Mouse (Mus musculus) gastrocnemius, postnatal 14 days (tissue): ENCODE measurements around the gene Pyurf. TPM values are rescaled to one million over a fixed set of nuclear protein-coding genes. Genes with fewer than 3 reads are reported as not detected.
A peak's percentile ranks its signal among the peaks of the same experiment; 100 is the strongest.

Experiments
- DNase-seq: peaks from one replicate; pipeline ENCODE4 v3.0.0; 2021; ENCODE audit warnings: mixed read lengths
- intact Hi-C: fragments of 180-260 bp; cut with DNase I; formaldehyde crosslinking; loops from one replicate; pipeline ENCODE4 v1.15.1; 2025; ENCODE audit warnings: low total_unique reads
- long read RNA-seq, 2 experiments: library from polyadenylated mRNA; stranded (forward); transcript quantifications; one replicate each; pipeline ENCODE4 v2.0.0; 2021
- total RNA-seq, 2 experiments: library from RNA; stranded (reverse); gene quantifications; 2 replicates each; pipeline ENCODE4 v1.2.3; 2021

The Pyurf gene
- total RNA-seq = 10 to 100 TPM; 14.2 to 14.4 TPM
- long read RNA-seq, experiment 1, transcript Pyurf-201 (2 exons, 3,573 nt) = major isoform, 71 of 72 reads
- long read RNA-seq, experiment 1, partial matches to known transcripts = 0 of 72 reads
- long read RNA-seq, experiment 1, other reads (novel, unspliced or antisense) = 1 of 72 reads
- long read RNA-seq, experiment 2, transcript Pyurf-201 (2 exons, 3,573 nt) = major isoform, 81 of 81 reads
- long read RNA-seq, experiment 2, partial matches to known transcripts = 0 of 81 reads
- long read RNA-seq, experiment 2, other reads (novel, unspliced or antisense) = 0 of 81 reads

DNA sequence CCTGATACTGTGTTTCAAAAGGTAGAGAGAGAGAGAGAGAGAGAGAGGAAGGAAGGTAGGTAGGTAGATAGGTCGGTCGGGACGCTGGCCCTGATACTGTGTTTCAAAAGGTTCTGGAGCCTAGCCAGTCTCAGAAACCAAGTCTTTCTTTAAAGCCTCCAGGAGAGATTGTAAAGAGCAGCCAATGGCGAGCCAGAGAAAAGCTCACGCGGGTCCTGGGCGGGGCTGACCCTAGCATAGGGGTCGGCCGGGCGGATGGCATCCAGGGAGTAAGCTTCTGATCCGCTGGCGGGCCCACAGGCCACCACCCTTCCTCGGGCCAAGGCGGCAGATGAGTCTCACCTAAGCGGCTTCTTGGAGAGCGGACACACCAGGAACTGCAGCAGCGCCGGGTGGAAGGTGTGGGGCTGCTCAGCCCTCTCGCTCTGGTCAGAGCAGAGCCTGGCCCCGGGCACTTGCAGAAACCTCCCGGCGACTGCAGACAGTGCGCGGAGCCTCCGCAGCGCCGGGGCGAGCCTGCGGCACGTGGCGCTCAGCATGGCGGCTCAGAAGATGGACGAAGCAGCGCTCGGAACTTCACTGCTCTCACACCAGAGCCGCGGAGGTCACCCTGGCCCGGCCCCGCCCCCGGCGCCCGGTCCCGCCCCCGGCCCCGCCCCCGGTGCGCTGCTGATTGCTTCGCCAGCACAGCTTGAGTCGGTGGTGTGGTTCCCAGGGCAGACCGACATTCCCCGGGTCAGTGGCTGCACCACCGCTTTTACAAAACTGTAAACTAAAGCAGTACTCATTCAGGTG is at the start of gene Pyurf:
TSS of gene Pyurf (minus strand) at position 612 of the 795 bp plus-strand sequence.
- intact Hi-C loops = no loop called here
- DNase-seq = peak; percentile 88

- no peak for DNase-seq
- intact Hi-C loops = no loop called here
These were observed 29.5 kb upstream of the Pyurf start for GRCm38 (mm10) chr6:57721347-57721746.

- intact Hi-C loops = no loop called here
- no peak for DNase-seq
These were observed 19.8 kb upstream of the Pyurf start for GRCm38 (mm10) chr6:57711726-57712125.

GRCm38 (mm10) chr6:57706721-57707120 is 14.8 kb upstream of the Pyurf start:
- DNase-seq = no peak
- intact Hi-C loops = no loop called here

DNA sequence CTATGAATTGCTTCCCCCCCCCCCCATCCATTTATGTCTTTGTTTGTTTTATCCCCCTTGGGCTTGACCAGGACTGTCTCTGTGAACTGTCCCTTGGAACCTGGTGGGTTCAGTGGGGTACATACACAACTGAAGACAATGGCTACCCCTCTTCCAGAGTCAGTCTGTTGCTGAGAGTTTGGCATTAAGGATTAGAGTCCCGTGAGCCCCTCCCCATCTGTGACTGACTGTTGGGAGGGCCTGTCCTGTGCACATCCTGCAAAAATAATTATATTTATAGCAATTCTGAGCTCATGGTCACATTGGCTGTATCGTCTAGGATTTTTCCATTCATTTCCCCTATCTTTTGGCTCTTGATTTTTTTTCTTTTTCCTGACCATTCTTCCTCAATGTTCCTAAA is 11.8 kb upstream of the Pyurf start:
- intact Hi-C loops = no loop called here
- no peak for DNase-seq

DNA sequence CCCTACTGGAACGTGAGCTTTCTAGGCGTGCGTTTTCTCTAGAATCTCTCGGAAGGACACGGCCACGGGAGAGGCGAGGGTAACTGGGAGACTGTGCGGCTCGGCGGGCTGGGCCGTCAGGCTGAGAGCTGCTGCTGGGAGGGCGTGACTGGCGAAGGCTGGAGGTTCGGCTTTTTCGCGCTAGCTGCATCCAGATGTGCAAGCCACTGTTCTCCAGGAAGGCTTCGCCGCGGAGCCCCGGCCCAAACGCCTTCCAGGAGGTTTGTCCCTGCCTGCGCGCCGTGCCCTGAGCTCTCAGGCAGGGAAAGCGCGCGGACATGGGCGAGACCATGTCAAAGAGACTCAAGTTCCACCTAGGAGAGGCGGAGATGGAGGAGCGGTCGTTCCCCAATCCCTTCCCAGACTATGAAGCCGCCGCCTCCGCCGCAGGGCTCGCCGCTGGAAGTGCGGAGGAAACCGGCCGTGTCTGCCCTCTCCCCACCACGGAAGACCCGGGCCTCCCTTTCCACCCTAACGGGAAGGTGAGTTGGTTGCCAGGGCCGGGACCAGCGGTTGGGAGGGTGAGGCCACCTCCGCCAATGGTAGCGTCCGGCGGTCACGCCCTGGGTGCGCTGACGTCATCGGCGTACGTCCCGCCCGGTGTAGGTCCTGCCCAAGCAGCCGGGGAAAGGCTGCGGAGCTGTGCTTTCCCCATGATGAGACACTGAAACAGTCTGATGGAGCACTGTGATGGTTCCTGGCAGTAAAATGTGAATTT is 11.0 kb upstream of the Pyurf start:
- intact Hi-C loops = no loop called here
- peak; percentile 94 for DNase-seq

DNA sequence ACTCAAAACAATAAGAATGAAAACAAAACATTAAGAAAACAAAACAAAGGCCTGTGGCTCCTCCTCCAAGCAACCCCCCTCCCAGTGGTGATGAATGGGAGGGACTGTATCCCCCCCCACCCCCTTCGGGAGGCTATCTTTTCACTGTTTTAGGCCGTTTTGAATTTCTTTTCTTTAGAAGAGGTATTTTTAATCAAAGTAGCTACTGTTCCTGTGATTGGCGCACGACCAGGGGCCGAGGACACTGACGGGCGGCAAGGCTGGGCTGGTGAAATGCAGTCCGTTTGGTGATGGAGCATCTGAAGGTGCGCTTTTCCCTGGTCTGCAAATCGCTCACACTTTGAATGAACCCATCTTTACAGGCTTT is 10.5 kb upstream of the Pyurf start, which contains the start of gene Lancl2:
TSS of gene Lancl2 (plus strand) at position 165 of the 367 bp plus-strand sequence.
- DNase-seq = peak; percentile 15
- intact Hi-C loops = no loop called here

- intact Hi-C loops = no loop called here
- no peak for DNase-seq
These were observed 9.8 kb upstream of the Pyurf start for GRCm38 (mm10) chr6:57701686-57702085.

- DNase-seq = no peak
- intact Hi-C loops = no loop called here
These were observed 1.2 kb upstream of the Pyurf start for GRCm38 (mm10) chr6:57693116-57693515.

- intact Hi-C loops = no loop called here
- no peak for DNase-seq
These were observed 7.7 kb downstream of the Pyurf start for GRCm38 (mm10) chr6:57684156-57684555.

- no peak for DNase-seq
- intact Hi-C loops = no loop called here
These were observed 30.6 kb downstream of the Pyurf start for GRCm38 (mm10) chr6:57661295-57661694.

DNA sequence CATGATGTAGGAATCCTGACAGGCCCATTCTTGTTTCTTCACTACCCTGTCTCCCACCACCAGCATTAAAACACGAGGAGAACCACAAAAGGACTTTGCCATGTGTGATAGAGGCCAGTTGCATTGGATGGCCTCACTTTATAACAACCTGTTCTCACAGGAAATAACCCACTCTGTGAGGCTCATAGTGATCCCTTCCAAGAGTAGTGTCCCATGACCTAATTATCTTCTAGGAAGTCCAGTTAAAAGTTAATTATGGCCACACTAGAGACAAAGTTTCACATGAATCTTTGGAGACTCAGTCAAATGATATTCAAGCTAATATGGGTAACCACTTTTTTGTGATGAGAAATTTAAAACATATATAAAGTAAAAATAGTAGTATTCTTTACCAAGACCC is 44.6 kb downstream of the Pyurf start:
- intact Hi-C loops = no loop called here
- DNase-seq = no peak

DNA sequence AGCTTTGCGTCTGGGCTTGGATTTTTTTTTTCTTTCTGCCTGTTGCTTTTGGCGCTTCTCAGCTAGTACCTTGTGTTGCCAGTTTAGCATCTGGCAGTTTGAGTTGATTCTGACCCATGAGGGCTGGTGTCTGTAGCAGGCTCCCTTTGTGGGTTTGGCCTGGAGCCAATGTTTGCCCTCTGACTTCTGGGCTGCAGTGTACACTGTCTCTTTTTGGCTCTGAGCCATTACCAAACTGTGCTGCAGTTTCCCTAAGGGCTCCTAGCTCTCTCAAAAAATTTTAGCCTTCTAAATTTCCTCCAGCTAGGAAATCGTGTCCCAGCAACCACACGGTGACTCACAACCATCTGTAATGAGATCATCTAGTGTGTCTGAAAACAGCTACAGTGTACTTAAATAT is 50.1 kb downstream of the Pyurf start:
- peak; percentile 33 for DNase-seq
- intact Hi-C loops = no loop called here

- intact Hi-C loops = no loop called here
- DNase-seq = no peak
These were observed 52.3 kb downstream of the Pyurf start for GRCm38 (mm10) chr6:57639531-57639930.

Other genes with a start within 250 kb of the Pyurf start
- 10 to 100 TPM in 1 of 2 experiments, 1 to 10 TPM in 1; 8.9 to 12.1 TPM for gene Ppm1k, start 156.6 kb downstream of the Pyurf start, total RNA-seq
- under 1 TPM; 0.55 to 0.73 TPM for gene Herc6, start 111.1 kb downstream of the Pyurf start, total RNA-seq
- gene Lancl2, start 10.5 kb upstream of the Pyurf start, total RNA-seq = 10 to 100 TPM; 10.8 to 11.9 TPM
- 1 to 10 TPM; 5.2 to 7.2 TPM for gene Vopp1, start 133.1 kb upstream of the Pyurf start, total RNA-seq
- gene Vmn1r21, start 158.3 kb upstream of the Pyurf start, total RNA-seq = not detected
- not detected for gene Vmn1r22, start 215.9 kb upstream of the Pyurf start, total RNA-seq
- gene Vmn1r23, start 234.8 kb upstream of the Pyurf start, total RNA-seq = not detected